Mouse (Mus musculus): ENCODE measurements around the gene Arl8a. TPM values are rescaled to one million over a fixed set of nuclear protein-coding genes. Genes with fewer than 3 reads are reported as not detected.
"Not testable (repeated sequence)": the region's sequence is repeated elsewhere in the genome, so short reads cannot be mapped to it uniquely, and the experiment has no call there.

Gene Arl8a
- polyA plus RNA-seq, 1 experiment from 2014 or later, result 33.3 TPM

- no peak for ATAC-seq (ENCODE audit: extremely low read depth, insufficient number of reproducible peaks, low FRiP score, low TSS enrichment)
- H3K4me3 ChIP-seq, result no peak overlapping the region
- no peaks in the 10 kb centered on the region for H3K9me3 ChIP-seq
- H3K27ac ChIP-seq (replicated peaks), result no peak overlapping the region
- 40% methylated on average over 8 of the region's 8 CpGs for WGBS
- H3K9ac ChIP-seq, result no peak overlapping the region
- H3K4me2 ChIP-seq, result no peak overlapping the region
- no peaks in the 10 kb centered on the region for H3K36me3 ChIP-seq
- peaks cover 26% of the 10 kb centered on the region for H3K4me1 ChIP-seq
- H3K27me3 ChIP-seq (replicated peaks), result peaks cover 51% of the 10 kb centered on the region
These were observed 39.8 kb downstream of the Arl8a start for GRCm38 (mm10) chr1:135186427-135186826.

- Histone ChIP-seq H3K27me3 (replicated peaks) (peaks cover 45% of the 10 kb centered on the region), H3K4me1 (peaks cover 21% of the 10 kb centered on the region)
- H3K4me3 ChIP-seq; H3K9ac ChIP-seq; H3K27ac ChIP-seq (replicated peaks); H3K9me3 ChIP-seq; H3K4me2 ChIP-seq; ATAC-seq (ENCODE audit: extremely low read depth, insufficient number of reproducible peaks, low FRiP score, low TSS enrichment); H3K36me3 ChIP-seq: not testable (repeated sequence)
- 49% methylated on average over 2 of the region's 2 CpGs for WGBS
These were observed 40.4 kb downstream of the Arl8a start for GRCm38 (mm10) chr1:135187016-135187415.

GRCm38 (mm10) chr1:135188197-135188596 lies 41.6 kb downstream of the Arl8a start:
- no peaks in the 10 kb centered on the region for H3K9me3 ChIP-seq
- peaks cover 12% of the 10 kb centered on the region for H3K4me1 ChIP-seq
- no peak overlapping the region for H3K9ac ChIP-seq
- no peak overlapping the region for H3K4me2 ChIP-seq
- peaks cover 36% of the 10 kb centered on the region for H3K27me3 ChIP-seq (replicated peaks)
- 37% methylated on average over 3 of the region's 3 CpGs for WGBS
- H3K4me3 ChIP-seq, result no peak overlapping the region
- H3K27ac ChIP-seq (replicated peaks), result no peak overlapping the region
- no peak for ATAC-seq (ENCODE audit: extremely low read depth, insufficient number of reproducible peaks, low FRiP score, low TSS enrichment)
- H3K36me3 ChIP-seq, result no peaks in the 10 kb centered on the region

- ATAC-seq (ENCODE audit: extremely low read depth, insufficient number of reproducible peaks, low FRiP score, low TSS enrichment), result no peak
- H3K36me3 ChIP-seq, result no peaks in the 10 kb centered on the region
- H3K4me2 ChIP-seq, result no peak overlapping the region
- H3K27ac ChIP-seq (replicated peaks), result no peak overlapping the region
- peaks cover 38% of the 10 kb centered on the region for H3K27me3 ChIP-seq (replicated peaks)
- peaks cover 3% of the 10 kb centered on the region for H3K4me1 ChIP-seq
- H3K4me3 ChIP-seq, result no peak overlapping the region
- no peaks in the 10 kb centered on the region for H3K9me3 ChIP-seq
- 91% methylated on average over 4 of the region's 4 CpGs for WGBS
- H3K9ac ChIP-seq, result no peak overlapping the region
These were observed 42.6 kb downstream of the Arl8a start for GRCm38 (mm10) chr1:135189186-135189585.

GRCm38 (mm10) chr1:135194335-135194734 lies 47.7 kb downstream of the Arl8a start:
- not testable (repeated sequence) for H3K27ac ChIP-seq (replicated peaks); H3K4me1 ChIP-seq; H3K4me3 ChIP-seq; H3K4me2 ChIP-seq; H3K36me3 ChIP-seq; H3K9me3 ChIP-seq; H3K9ac ChIP-seq; ATAC-seq (ENCODE audit: extremely low read depth, insufficient number of reproducible peaks, low FRiP score, low TSS enrichment)
- 77% methylated on average over 5 of the region's 5 CpGs for WGBS
- peaks cover 41% of the 10 kb centered on the region for H3K27me3 ChIP-seq (replicated peaks)

- peaks cover 55% of the 10 kb centered on the region for H3K27me3 ChIP-seq (replicated peaks)
- peaks cover 10% of the 10 kb centered on the region for H3K4me1 ChIP-seq
- no peaks in the 10 kb centered on the region for H3K36me3 ChIP-seq
- H3K4me2 ChIP-seq, result no peak overlapping the region
- H3K4me3 ChIP-seq, result no peak overlapping the region
- H3K9ac ChIP-seq, result no peak overlapping the region
- no peaks in the 10 kb centered on the region for H3K9me3 ChIP-seq
- ATAC-seq (ENCODE audit: extremely low read depth, insufficient number of reproducible peaks, low FRiP score, low TSS enrichment), result no peak
- no peak overlapping the region for H3K27ac ChIP-seq (replicated peaks)
- 75% methylated on average over 6 of the region's 6 CpGs for WGBS
These were observed 49.4 kb downstream of the Arl8a start for GRCm38 (mm10) chr1:135195907-135196440.

GRCm38 (mm10) chr1:135198412-135198811 lies 51.8 kb downstream of the Arl8a start:
- Histone ChIP-seq H3K4me2 (no peak overlapping the region), H3K4me1 (peaks cover 10% of the 10 kb centered on the region), H3K36me3 (no peaks in the 10 kb centered on the region), H3K9me3 (no peaks in the 10 kb centered on the region), H3K27me3 (replicated peaks) (peaks cover 73% of the 10 kb centered on the region), H3K27ac (replicated peaks) (no peak overlapping the region), H3K4me3 (no peak overlapping the region), H3K9ac (no peak overlapping the region)
- WGBS, result 50% methylated on average over 5 of the region's 5 CpGs
- no peak for ATAC-seq (ENCODE audit: extremely low read depth, insufficient number of reproducible peaks, low FRiP score, low TSS enrichment)

GRCm38 (mm10) chr1:135199014-135199819 lies 52.6 kb downstream of the Arl8a start:
- Histone ChIP-seq H3K27ac (replicated peaks) (no peak overlapping the region), H3K27me3 (replicated peaks) (peaks cover 73% of the 10 kb centered on the region), H3K9me3 (no peaks in the 10 kb centered on the region), H3K4me1 (peaks cover 13% of the 10 kb centered on the region), H3K4me2 (peak overlapping the region; percentile 57), H3K4me3 (peak overlapping the region; percentile 26), H3K36me3 (no peaks in the 10 kb centered on the region), H3K9ac (peak overlapping the region; percentile 42)
- 4% methylated on average over 21 of the region's 21 CpGs for WGBS
- no peak for ATAC-seq (ENCODE audit: extremely low read depth, insufficient number of reproducible peaks, low FRiP score, low TSS enrichment)

- no peak overlapping the region for H3K9ac ChIP-seq
- no peak overlapping the region for H3K4me3 ChIP-seq
- H3K36me3 ChIP-seq, result no peaks in the 10 kb centered on the region
- peaks cover 76% of the 10 kb centered on the region for H3K27me3 ChIP-seq (replicated peaks)
- H3K4me2 ChIP-seq, result no peak overlapping the region
- ATAC-seq (ENCODE audit: extremely low read depth, insufficient number of reproducible peaks, low FRiP score, low TSS enrichment), result no peak
- WGBS, result 82% methylated on average over 4 of the region's 4 CpGs
- H3K4me1 ChIP-seq, result peaks cover 25% of the 10 kb centered on the region
- H3K9me3 ChIP-seq, result no peaks in the 10 kb centered on the region
- no peak overlapping the region for H3K27ac ChIP-seq (replicated peaks)
These were observed 53.8 kb downstream of the Arl8a start for GRCm38 (mm10) chr1:135200400-135200799.

- no peaks in the 10 kb centered on the region for H3K36me3 ChIP-seq
- no peaks in the 10 kb centered on the region for H3K9me3 ChIP-seq
- peaks cover 75% of the 10 kb centered on the region for H3K27me3 ChIP-seq (replicated peaks)
- WGBS, result 10% methylated on average over 12 of the region's 12 CpGs
- H3K4me2 ChIP-seq, result no peak overlapping the region
- ATAC-seq (ENCODE audit: extremely low read depth, insufficient number of reproducible peaks, low FRiP score, low TSS enrichment), result no peak
- H3K27ac ChIP-seq (replicated peaks), result no peak overlapping the region
- no peak overlapping the region for H3K9ac ChIP-seq
- no peak overlapping the region for H3K4me3 ChIP-seq
- H3K4me1 ChIP-seq, result peaks cover 20% of the 10 kb centered on the region
These were observed 57.8 kb downstream of the Arl8a start for GRCm38 (mm10) chr1:135204196-135205126.

- no peaks in the 10 kb centered on the region for H3K9me3 ChIP-seq
- peaks cover 17% of the 10 kb centered on the region for H3K4me1 ChIP-seq
- H3K36me3 ChIP-seq, result no peaks in the 10 kb centered on the region
- peaks cover 71% of the 10 kb centered on the region for H3K27me3 ChIP-seq (replicated peaks)
- ATAC-seq (ENCODE audit: extremely low read depth, insufficient number of reproducible peaks, low FRiP score, low TSS enrichment), result no peak
- no peak overlapping the region for H3K9ac ChIP-seq
- no peak overlapping the region for H3K4me3 ChIP-seq
- no peak overlapping the region for H3K4me2 ChIP-seq
- 44% methylated on average over 4 of the region's 4 CpGs for WGBS
- H3K27ac ChIP-seq (replicated peaks), result no peak overlapping the region
These were observed 58.6 kb downstream of the Arl8a start for GRCm38 (mm10) chr1:135205257-135205656.

All from heart, embryonic 13.5 days (tissue).